Mouse (Mus musculus): Measurements from ENCODE around the gene Olfr727.

Gene Olfr727

GRCm38 (mm10) chr14:50122886-50123285 is at the start of gene Olfr727:
TSS of gene Olfr727 (plus strand) at chr14:50123186.
- DNase-seq = no peak

GRCm38 (mm10) chr14:50090853-50091252 is 32.1 kb upstream of the Olfr727 start, which contains the start of gene Olfr726:
TSS of gene Olfr726 (minus strand) at chr14:50090953.
- DNase-seq = no peak

- no peak for DNase-seq
Observed at GRCm38 (mm10) chr14:50142580-50142979, 19.6 kb downstream of the Olfr727 start, which contains the start of gene Olfr728. TSS of gene Olfr728 (minus strand) at chr14:50142680.

- no peak for DNase-seq
Observed at GRCm38 (mm10) chr14:50152810-50153209, 29.8 kb downstream of the Olfr727 start, which contains the start of gene Olfr729. TSS of gene Olfr729 (minus strand) at chr14:50152910.

Data from right cerebral cortex, postnatal 14 days (tissue).